Mouse (Mus musculus) right cerebral cortex, postnatal 25 days (tissue): Measurements from ENCODE around the gene Tfap2e.
A peak's percentile ranks its signal among the peaks of the same experiment; 100 is the strongest.

ENCODE experiments used
- DNase-seq: peaks from one replicate; pipeline ENCODE4 v3.0.0; 2022

Tfap2e gene

DNA sequence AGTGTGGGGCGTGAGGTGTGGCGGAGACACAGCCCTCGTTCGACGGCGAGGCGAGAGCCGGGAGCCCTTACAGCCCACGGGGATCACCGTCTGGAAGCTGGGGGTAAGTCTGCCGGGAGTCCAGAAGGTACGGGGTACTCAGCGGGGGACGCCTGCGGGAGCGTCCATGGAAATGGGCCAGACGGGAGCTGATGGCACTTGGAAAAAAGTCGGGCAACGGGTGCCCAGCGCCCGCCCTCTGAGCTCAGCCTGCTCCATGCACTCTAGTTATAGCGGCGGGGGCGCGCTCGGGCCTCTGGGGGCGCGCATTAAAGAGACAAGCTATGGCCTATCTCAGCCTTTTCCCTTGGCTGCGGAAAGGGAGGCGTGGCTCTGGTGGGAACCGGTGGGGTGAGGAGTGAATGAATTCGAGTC, at the start of gene Tfap2e:
TSS of gene Tfap2e (minus strand) at position 240 of the 414 bp plus-strand sequence.
- DNase-seq = peak; percentile 14

GRCm38 (mm10) chr4:126782996-126783395, 47.0 kb upstream of the Tfap2e start:
- DNase-seq = peak; percentile 32

- peak; percentile 29 for DNase-seq
These were observed 46.5 kb upstream of the Tfap2e start for GRCm38 (mm10) chr4:126782512-126782911.

- DNase-seq = no peak
These were observed 45.8 kb upstream of the Tfap2e start for GRCm38 (mm10) chr4:126781871-126782270.

GRCm38 (mm10) chr4:126779826-126780775, 44.1 kb upstream of the Tfap2e start:
- no peak for DNase-seq

DNA sequence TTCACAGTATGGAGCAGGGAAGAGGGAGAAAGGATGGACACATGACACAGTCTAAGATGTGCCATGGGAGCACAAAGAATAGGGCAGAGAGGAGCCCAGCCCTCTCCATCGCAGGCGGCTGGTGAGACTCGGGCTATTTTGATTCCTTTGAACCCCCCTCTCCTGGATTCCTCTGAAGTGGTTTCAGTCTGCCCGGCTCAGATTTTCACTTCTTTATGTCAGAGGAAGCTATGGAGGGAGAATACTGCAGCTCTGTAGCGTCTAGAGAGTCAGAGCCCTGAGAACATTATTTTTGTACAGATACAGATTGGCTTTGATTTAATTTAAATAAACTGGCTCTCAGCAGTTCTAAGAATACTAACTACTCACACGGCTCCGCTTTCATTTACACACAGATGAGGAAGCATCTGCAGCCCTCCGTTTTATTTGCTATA, 43.1 kb upstream of the Tfap2e start:
- no peak for DNase-seq

DNA sequence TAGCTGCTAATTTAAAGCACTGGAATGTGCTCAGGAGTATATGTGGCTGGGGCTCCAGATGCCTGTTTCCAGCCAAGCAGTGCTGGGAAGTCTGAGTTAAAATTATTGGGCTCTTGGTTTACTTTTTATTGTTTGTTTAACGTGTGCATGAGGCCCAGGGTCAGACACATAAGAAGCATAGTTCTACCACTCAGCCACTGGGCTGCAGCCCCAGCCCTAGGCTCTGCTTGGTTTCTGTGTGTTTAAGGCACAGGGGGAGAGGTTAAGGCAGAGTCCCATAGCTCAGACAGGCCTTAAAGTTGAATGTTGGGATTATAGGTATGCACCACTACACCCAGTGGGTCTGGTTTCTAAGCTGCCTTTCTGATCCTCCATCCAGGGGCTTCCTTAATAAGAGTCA, 39.1 kb upstream of the Tfap2e start:
- DNase-seq = no peak

DNA sequence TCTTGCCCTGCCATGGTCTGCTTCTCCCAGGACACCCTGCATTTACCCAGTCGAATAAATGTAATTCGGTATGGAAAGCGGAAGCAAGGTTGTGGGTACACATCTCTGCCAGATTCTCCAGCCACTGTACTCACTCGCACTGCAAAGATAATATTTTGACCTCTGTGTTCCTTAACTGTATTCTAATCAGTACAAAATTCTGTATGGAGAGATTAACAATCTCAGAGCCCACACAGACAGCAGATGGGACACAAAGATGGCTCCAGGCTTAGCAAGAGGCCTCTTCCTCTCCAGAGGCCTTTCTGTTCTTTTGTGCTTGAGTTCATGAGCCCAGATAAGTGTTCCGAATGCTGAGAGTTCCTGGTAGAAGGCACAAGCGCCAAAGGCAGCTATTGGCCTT, 37.8 kb upstream of the Tfap2e start:
- no peak for DNase-seq

- DNase-seq = no peak
These were observed 34.8 kb upstream of the Tfap2e start for GRCm38 (mm10) chr4:126770831-126771230.

DNA sequence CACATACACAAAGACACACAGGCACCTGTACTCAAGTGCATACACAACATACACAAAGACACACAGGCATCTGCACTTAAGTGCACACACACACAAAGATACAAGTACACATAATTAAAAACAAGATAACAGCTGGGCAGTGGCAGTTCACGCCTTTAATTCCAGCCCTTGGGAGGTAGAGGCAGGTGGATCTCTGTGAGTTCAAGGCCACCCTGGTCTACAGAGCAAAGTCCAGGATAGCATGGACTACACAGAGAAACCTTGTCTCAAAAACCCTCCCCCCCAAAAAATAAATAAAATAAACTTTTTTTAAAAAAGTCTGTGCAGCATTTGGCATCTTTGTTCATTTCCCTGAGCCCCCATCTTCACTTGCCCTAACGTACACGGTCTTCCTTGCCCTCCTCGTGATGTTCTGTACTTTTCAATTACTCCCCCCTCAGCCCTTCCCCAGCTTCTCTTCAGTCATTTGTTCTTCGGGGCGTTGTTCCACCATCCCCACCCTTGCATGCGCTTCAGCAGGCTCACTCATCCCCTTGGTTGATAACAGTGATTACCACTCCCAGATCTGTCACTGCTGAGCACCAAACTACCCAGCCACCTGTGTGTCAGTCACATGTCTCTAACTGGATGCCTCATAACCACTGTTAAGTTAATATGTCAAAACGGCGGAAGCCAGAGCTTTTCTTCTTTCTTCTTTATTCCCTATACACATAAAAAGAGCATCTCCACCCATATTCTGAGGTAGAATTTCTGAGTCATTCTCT, 33.9 kb upstream of the Tfap2e start:
- no peak for DNase-seq

DNA sequence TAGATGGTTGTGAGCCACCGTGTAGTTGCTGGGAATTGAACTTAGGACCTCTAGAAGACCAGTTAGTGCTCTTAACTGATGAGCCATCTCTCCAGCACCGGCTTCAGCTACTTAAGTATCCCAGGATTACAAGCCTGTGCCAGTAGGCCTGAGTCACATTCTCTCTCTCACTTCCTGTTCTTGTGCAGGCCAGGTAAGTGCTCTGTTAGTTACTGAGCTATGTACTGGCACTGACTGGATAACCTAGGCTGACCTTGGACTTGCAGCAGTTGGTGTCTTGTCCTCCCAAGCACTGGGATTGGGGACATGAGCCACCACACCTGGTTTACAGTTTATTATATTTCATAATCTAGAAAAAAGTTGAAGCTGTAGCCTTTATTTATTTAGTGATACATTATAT, 27.4 kb upstream of the Tfap2e start:
- DNase-seq = no peak

DNA sequence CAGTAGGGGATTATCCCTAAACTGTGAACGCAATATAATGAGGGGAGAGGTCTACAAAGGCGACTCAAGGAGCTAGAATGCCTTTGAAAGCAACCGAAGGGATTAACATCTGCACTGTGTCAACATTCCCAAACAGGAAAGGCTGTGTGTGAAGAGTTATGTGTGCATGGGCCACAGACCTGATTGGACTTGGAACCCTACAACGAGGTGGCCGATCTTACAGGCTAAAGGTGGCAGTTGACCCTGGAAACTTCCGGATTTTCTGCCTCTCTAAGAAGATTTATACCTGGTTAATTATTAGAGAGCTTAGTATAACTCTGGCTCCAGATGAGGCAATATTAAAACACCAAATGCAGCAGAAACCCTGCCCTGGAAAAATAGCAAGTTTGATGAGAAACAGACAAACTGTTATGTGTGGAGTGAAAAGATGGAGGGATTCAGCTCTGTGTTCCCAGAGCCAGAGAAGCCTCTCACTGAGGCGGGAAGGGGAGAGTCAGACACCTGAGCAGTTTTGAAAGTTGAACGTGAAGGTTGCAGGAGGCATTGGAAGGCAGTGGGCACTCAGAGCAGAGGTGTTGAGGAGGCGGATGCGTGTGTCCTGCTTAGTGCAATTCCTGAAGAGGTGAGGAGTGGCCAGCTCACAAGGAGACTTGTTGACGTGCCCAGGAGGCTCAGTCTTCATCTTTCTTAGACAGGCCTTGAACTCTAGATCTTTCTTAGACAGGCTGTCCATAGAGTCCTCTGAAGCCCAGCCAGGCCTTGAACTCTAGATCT, 26.7 kb upstream of the Tfap2e start:
- no peak for DNase-seq

DNA sequence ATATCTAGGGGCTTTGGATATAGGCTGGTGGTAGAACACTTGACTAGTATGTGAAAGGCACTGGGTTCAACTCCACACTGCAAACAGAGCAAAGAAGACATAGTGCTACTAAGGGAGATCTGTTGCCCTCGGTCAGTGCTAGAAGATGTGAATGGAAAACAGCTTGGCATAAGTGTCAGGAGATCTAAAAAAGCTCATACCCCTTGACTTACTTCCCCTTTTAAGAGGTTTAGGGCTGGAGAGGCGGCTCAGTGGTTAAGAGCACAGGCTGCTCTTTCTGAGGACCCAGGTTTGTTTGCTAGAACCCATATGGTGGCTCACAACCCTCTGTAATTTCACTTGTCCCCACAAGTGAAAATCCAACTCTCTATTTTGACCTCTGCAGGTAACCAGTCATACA, 23.4 kb upstream of the Tfap2e start:
- no peak for DNase-seq

- DNase-seq = no peak
These were observed 22.3 kb upstream of the Tfap2e start for GRCm38 (mm10) chr4:126758299-126758698.

GRCm38 (mm10) chr4:126756766-126757165, 20.7 kb upstream of the Tfap2e start:
- DNase-seq = no peak

DNA sequence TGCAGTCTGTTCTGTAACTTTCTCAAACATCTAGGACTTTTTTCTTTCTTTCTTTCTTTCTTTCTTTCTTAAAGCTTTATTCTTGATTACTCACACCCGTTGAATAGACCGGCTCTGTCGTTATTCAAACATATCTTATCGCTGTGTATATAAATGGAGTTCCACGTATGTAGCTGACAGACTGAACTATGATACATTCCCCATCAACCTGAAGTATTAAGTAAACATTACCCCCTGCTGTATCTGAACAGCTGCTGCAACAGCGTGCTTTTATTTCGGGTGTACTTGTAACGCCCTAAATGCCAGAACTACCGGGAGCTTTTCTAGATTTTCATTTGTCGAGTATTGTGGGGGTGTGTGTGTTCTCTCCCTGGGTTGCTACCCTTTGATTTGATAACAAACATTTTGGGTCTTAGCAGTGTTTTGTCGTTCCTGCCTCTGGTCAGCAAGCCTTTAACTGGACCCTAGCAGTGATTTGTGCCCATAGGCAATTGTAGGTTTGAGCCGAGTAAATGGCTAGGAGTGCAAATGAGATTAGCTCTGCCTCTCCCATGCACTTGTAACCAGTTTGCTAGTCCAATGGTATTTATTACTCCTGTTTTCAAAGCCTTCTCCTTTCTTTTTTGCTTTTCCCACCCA, 18.8 kb upstream of the Tfap2e start:
- DNase-seq = no peak

DNA sequence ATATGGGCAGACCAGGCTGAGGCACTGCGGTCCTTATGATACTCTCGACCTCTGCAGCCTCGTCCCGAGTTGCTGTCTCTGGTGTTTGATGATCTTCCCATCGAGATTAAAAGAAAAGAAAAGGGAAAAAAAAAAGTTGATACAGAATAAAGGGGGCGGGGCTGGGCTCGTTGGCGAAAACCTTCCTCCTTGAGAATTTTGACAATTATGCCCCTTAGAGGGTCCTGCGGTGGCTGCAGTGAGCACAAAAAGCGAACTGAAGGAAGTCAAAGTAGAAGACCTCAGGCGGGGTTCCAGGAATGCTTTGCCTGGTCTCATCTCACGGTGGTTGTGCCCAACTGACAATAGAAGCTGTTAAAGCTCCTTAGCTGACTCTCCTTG, 18.2 kb upstream of the Tfap2e start:
- no peak for DNase-seq

- DNase-seq = peak; percentile 98
These were observed 17.5 kb upstream of the Tfap2e start, which contains the start of the genes Ncdn and AU040320 for GRCm38 (mm10) chr4:126753268-126754230. Ncdn (minus strand) TSS chr4:126753438. AU040320 (plus strand) TSS chr4:126753544.

- DNase-seq = peak; percentile 24
These were observed 16.6 kb upstream of the Tfap2e start for GRCm38 (mm10) chr4:126752608-126753141.

- peak; percentile 43 for DNase-seq
These were observed 16.1 kb upstream of the Tfap2e start for GRCm38 (mm10) chr4:126752024-126752607.
